Mouse (Mus musculus) bone marrow, adult 2 months (tissue): ENCODE data around the gene March6.

ENCODE experiments used
- CTCF ChIP-seq: fragments of 200-500 bp; IDR thresholded peaks from 2 replicates; pipeline ENCODE4 v1.5.1; 2011; ENCODE audit warnings: low read length, control low read depth; ENCODE audit not compliant: control insufficient read depth, insufficient read depth
- POLR2A ChIP-seq: fragments of 200-500 bp; IDR thresholded peaks from 2 replicates; pipeline ENCODE4 v1.6.1; 2011; ENCODE audit warnings: low read depth, mild to moderate bottlenecking, control low read depth, low read length, borderline replicate concordance; ENCODE audit not compliant: control insufficient read depth

- TF ChIP-seq CTCF (no peak), POLR2A (no peak)
These were observed 117.2 kb downstream of the March6 start for GRCm38 (mm10) chr15:31413662-31414061.
